12 mouse cellular contexts compared by ENCODE assay signal in genomic region chr13:55473961-55474360, GRCm38 (mm10). TPM values are rescaled to one million over a fixed set of nuclear protein-coding genes. Genes with fewer than 3 reads are reported as not detected.
DNase-seq lines count a peak whose midpoint lies in the region; ATAC-seq and TF ChIP-seq lines count a peak whose summit lies in the region.
"Had no signal": no experiment of that assay in that cellular context is flagged by ENCODE, and none has a peak within 500 bp of the region (broad histone marks: within the 10 kb centered on the region; RNA-seq: fewer than 3 reads in every experiment).

No protein-coding gene starts in this region.

- 0 out of 2 replicates have a peak, but pooled peaks cover 4% of the 10 kb centered on the region for H3K4me1 ChIP-seq in intestine, postnatal 0 days (replicated peaks; ENCODE audit: control insufficient read depth, insufficient read depth, low read length)
- peaks cover 25% of the 10 kb centered on the region for H3K4me1 ChIP-seq in intestine, embryonic 15.5 days (replicated peaks)
- H3K4me1 ChIP-seq in hindbrain, embryonic 11.5 days (replicated peaks; ENCODE audit: control insufficient read depth, insufficient read depth, low read length): peaks cover 44% of the 10 kb centered on the region
- peaks cover 65% of the 10 kb centered on the region for H3K4me1 ChIP-seq in midbrain, embryonic 15.5 days

- no peak for TF ChIP-seq POLR2A in brain, embryonic 14.5 days (IDR thresholded peaks at IDR 0.05; ENCODE audit: borderline replicate concordance, extremely low read depth, insufficient read depth, insufficient read length, poor library complexity, severe bottlenecking)

- 0 out of 2 replicates have a peak, but pooled peaks have one; percentile 24 for TF ChIP-seq CTCF in intestine, postnatal 0 days (IDR thresholded peaks at IDR 0.05; ENCODE audit: low read depth)
- peak; percentile 16; the same call in 1 of the 2 replicates for TF ChIP-seq CTCF in brain, embryonic 14.5 days (IDR thresholded peaks at IDR 0.05; ENCODE audit: borderline replicate concordance, extremely low read depth, insufficient read depth, insufficient read length)

- peaks cover 9% of the 10 kb centered on the region; the same call in 1 of the 2 replicates for H3K36me3 ChIP-seq in intestine, postnatal 0 days (ENCODE audit: control insufficient read depth, insufficient read depth)
- H3K36me3 ChIP-seq in intestine, embryonic 15.5 days: peaks cover 31% of the 10 kb centered on the region
- peaks cover 13% of the 10 kb centered on the region for H3K36me3 ChIP-seq in hindbrain, embryonic 11.5 days (ENCODE audit: control insufficient read depth, insufficient read depth, low read length)
- H3K36me3 ChIP-seq in midbrain, embryonic 15.5 days (replicated peaks): peaks cover 33% of the 10 kb centered on the region

- peaks cover 11% of the 10 kb centered on the region; the same call in 1 of the 2 replicates for H3K27me3 ChIP-seq in intestine, postnatal 0 days (replicated peaks; ENCODE audit: control insufficient read depth, insufficient read depth, low read length)
- no peaks in the 10 kb centered on the region for H3K27me3 ChIP-seq in intestine, embryonic 15.5 days (replicated peaks)
- H3K27me3 ChIP-seq in hindbrain, embryonic 11.5 days (ENCODE audit: control insufficient read depth, insufficient read depth, low read length): 0 out of 2 replicates have a peak, but pooled peaks cover 3% of the 10 kb centered on the region
- no peaks in the 10 kb centered on the region for H3K27me3 ChIP-seq in midbrain, embryonic 15.5 days (replicated peaks)

- no peak overlapping the region for H3K4me3 ChIP-seq in intestine, postnatal 0 days (ENCODE audit: low read depth, low read length)
- H3K4me3 ChIP-seq in intestine, embryonic 15.5 days (replicated peaks): no peak overlapping the region
- H3K4me3 ChIP-seq in hindbrain, embryonic 11.5 days (ENCODE audit: low read depth, low read length): no peak overlapping the region
- no peak overlapping the region for H3K4me3 ChIP-seq in midbrain, embryonic 15.5 days

- H3K9me3 ChIP-seq in intestine, postnatal 0 days (ENCODE audit: control insufficient read depth): no peaks in the 10 kb centered on the region
- H3K9me3 ChIP-seq in intestine, embryonic 15.5 days: no peaks in the 10 kb centered on the region
- no peaks in the 10 kb centered on the region for H3K9me3 ChIP-seq in hindbrain, embryonic 11.5 days (ENCODE audit: control insufficient read depth, low read length)
- no peaks in the 10 kb centered on the region for H3K9me3 ChIP-seq in midbrain, embryonic 15.5 days

- no peak for ATAC-seq in intestine, postnatal 0 days
- ATAC-seq in intestine, embryonic 15.5 days: no peak
- no peak for ATAC-seq in hindbrain, embryonic 11.5 days (ENCODE audit: low FRiP score)
- no peak for ATAC-seq in midbrain, embryonic 15.5 days (replicated peaks)

- no peak overlapping the region for H3K9ac ChIP-seq in intestine, postnatal 0 days (ENCODE audit: low read depth, low read length)
- H3K9ac ChIP-seq in intestine, embryonic 15.5 days: no peak overlapping the region
- 0 out of 2 replicates have a peak overlapping the region, but pooled peaks have one; percentile 19 for H3K9ac ChIP-seq in hindbrain, embryonic 11.5 days (ENCODE audit: low read depth, low read length)
- H3K9ac ChIP-seq in midbrain, embryonic 15.5 days: 0 out of 2 replicates have a peak overlapping the region, but pooled peaks have one; percentile 11

- 68% methylated on average over 11 of the region's 11 CpGs for WGBS in intestine, postnatal 0 days
- 64% methylated on average over 11 of the region's 11 CpGs for WGBS in intestine, embryonic 15.5 days
- WGBS in hindbrain, embryonic 11.5 days: 63% methylated on average over 11 of the region's 11 CpGs
- WGBS in midbrain, embryonic 15.5 days: 51% methylated on average over 11 of the region's 11 CpGs

- no peak overlapping the region for H3K27ac ChIP-seq in intestine, postnatal 0 days (ENCODE audit: low read depth, low read length)
- H3K27ac ChIP-seq in intestine, embryonic 15.5 days: no peak overlapping the region
- peak overlapping the region; percentile 53 for H3K27ac ChIP-seq in hindbrain, embryonic 11.5 days (ENCODE audit: low read depth, low read length)
- H3K27ac ChIP-seq in midbrain, embryonic 15.5 days: peak overlapping the region; percentile 89
- H3K27ac ChIP-seq: macrophage had no signal

- no peak overlapping the region for H3K4me2 ChIP-seq in intestine, postnatal 0 days (replicated peaks; ENCODE audit: low read depth)
- H3K4me2 ChIP-seq in intestine, embryonic 15.5 days (replicated peaks): no peak overlapping the region
- H3K4me2 ChIP-seq in hindbrain, embryonic 11.5 days (replicated peaks; ENCODE audit: low read depth, low read length): no peak overlapping the region
- H3K4me2 ChIP-seq in midbrain, embryonic 15.5 days: 0 out of 2 replicates have a peak overlapping the region, but pooled peaks have one; percentile 3

- DNase-seq in brain, embryonic 14.5 days (ENCODE audit: low read depth): peak; percentile 34
- DNase-seq in hindbrain, embryonic 11.5 days (ENCODE audit: low spot score): no peak
- no peak for DNase-seq in frontal cortex, postnatal 10 days (ENCODE audit: low spot score in 2 of 2)
- DNase-seq in lung, postnatal 36 days: no peak
- no peak for DNase-seq in left cerebral cortex, adult 11 months (ENCODE audit: low spot score)
- DNase-seq: kidney, adult 8-10 months had no signal

RNA-seq across cellular contexts. Expression of gene Prr7, which starts 9.9 kb away (rescaled TPM):
- polyA plus RNA-seq in intestine, postnatal 0 days (2015; fragmentation: Nextera tagmentation; extraction: Ambion mirVana): 0.14 and 0.27 TPM in 2 replicates
- 0.24 and 0.28 TPM in 2 replicates for polyA plus RNA-seq in intestine, embryonic 15.5 days (2015; fragmentation: Nextera tagmentation; extraction: Ambion mirVana)
- polyA plus RNA-seq in brain, embryonic 14.5 days (2012; rRNA removed): 75.5 and 77.4 TPM in 2 replicates
- polyA plus RNA-seq in hindbrain, embryonic 11.5 days (2014; fragmentation: Nextera tagmentation; extraction: Ambion mirVana): 2.4 and 2.5 TPM in 2 replicates
- polyA plus RNA-seq in midbrain, embryonic 15.5 days (2015; fragmentation: Nextera tagmentation; extraction: Ambion mirVana): 5.5 and 5.7 TPM in 2 replicates
- polyA plus RNA-seq: macrophage had no signal

RNA-seq across cellular contexts. Expression of gene Dbn1, which starts 13.9 kb away (rescaled TPM):
- 31.3 and 34.8 TPM in 2 replicates for polyA plus RNA-seq in intestine, postnatal 0 days (2015; fragmentation: Nextera tagmentation; extraction: Ambion mirVana)
- 103 and 109 TPM in 2 replicates for polyA plus RNA-seq in intestine, embryonic 15.5 days (2015; fragmentation: Nextera tagmentation; extraction: Ambion mirVana)
- polyA plus RNA-seq in brain, embryonic 14.5 days (2012; rRNA removed): 809 and 867 TPM in 2 replicates
- polyA plus RNA-seq in hindbrain, embryonic 11.5 days (2014; fragmentation: Nextera tagmentation; extraction: Ambion mirVana): 277 and 314 TPM in 2 replicates
- polyA plus RNA-seq in midbrain, embryonic 15.5 days (2015; fragmentation: Nextera tagmentation; extraction: Ambion mirVana): 622 and 645 TPM in 2 replicates
- polyA plus RNA-seq: macrophage had no signal

RNA-seq across cellular contexts. Expression of gene Grk6, which starts 29.1 kb away (rescaled TPM):
- 10.5 and 11.4 TPM in 2 replicates for polyA plus RNA-seq in intestine, postnatal 0 days (2015; fragmentation: Nextera tagmentation; extraction: Ambion mirVana)
- 38.3 and 38.7 TPM in 2 replicates for polyA plus RNA-seq in intestine, embryonic 15.5 days (2015; fragmentation: Nextera tagmentation; extraction: Ambion mirVana)
- polyA plus RNA-seq in brain, embryonic 14.5 days (2012; rRNA removed): 79.6 and 92.1 TPM in 2 replicates
- polyA plus RNA-seq in hindbrain, embryonic 11.5 days (2014; fragmentation: Nextera tagmentation; extraction: Ambion mirVana): 37.6 and 52.3 TPM in 2 replicates
- polyA plus RNA-seq in midbrain, embryonic 15.5 days (2015; fragmentation: Nextera tagmentation; extraction: Ambion mirVana): 40.8 and 41.4 TPM in 2 replicates

RNA-seq across cellular contexts. Expression of gene Pdlim7, which starts 39.5 kb away (rescaled TPM):
- polyA plus RNA-seq in intestine, postnatal 0 days (2015; fragmentation: Nextera tagmentation; extraction: Ambion mirVana): 131 and 142 TPM in 2 replicates
- polyA plus RNA-seq in intestine, embryonic 15.5 days (2015; fragmentation: Nextera tagmentation; extraction: Ambion mirVana): 187 and 195 TPM in 2 replicates
- 118 and 126 TPM in 2 replicates for polyA plus RNA-seq in brain, embryonic 14.5 days (2012; rRNA removed)
- polyA plus RNA-seq in hindbrain, embryonic 11.5 days (2014; fragmentation: Nextera tagmentation; extraction: Ambion mirVana): 135 and 152 TPM in 2 replicates
- polyA plus RNA-seq in midbrain, embryonic 15.5 days (2015; fragmentation: Nextera tagmentation; extraction: Ambion mirVana): 167 and 171 TPM in 2 replicates

RNA-seq across cellular contexts. Expression of gene F12, which starts 47.4 kb away (rescaled TPM):
- 1.2 and 2.3 TPM in 2 replicates for polyA plus RNA-seq in intestine, postnatal 0 days (2015; fragmentation: Nextera tagmentation; extraction: Ambion mirVana)
- polyA plus RNA-seq in intestine, embryonic 15.5 days (2015; fragmentation: Nextera tagmentation; extraction: Ambion mirVana): 1.8 TPM in 2 replicates
- 0.13 and 0.26 TPM in 2 replicates for polyA plus RNA-seq in brain, embryonic 14.5 days (2012; rRNA removed)
- polyA plus RNA-seq in hindbrain, embryonic 11.5 days (2014; fragmentation: Nextera tagmentation; extraction: Ambion mirVana): 0.28 TPM in 1 of 2 replicates, not detected in the other
- 0.09 and 0.14 TPM in 2 replicates for polyA plus RNA-seq in midbrain, embryonic 15.5 days (2015; fragmentation: Nextera tagmentation; extraction: Ambion mirVana)
- polyA plus RNA-seq: C2C12; macrophage; stomach, embryonic 14.5 days had no signal

Comparison
In these comparisons a context has a peak if more than half of its experiments do, and no peak if none do; other contexts are left out.
1. H3K27ac ChIP-seq: peak in hindbrain, embryonic 11.5 days (single experiment) and midbrain, embryonic 15.5 days (single experiment); none in intestine, postnatal 0 days (single experiment) and intestine, embryonic 15.5 days (single experiment).
2. H3K9ac ChIP-seq: peak in hindbrain, embryonic 11.5 days (single experiment) and midbrain, embryonic 15.5 days (single experiment); none in intestine, postnatal 0 days (single experiment) and intestine, embryonic 15.5 days (single experiment).
3. RNA of gene Prr7, which starts 9.9 kb away (polyA plus RNA-seq): 75.5 to 77.4 TPM in brain, embryonic 14.5 days; 5.5 to 5.7 TPM in midbrain, embryonic 15.5 days, 2.4 to 2.5 TPM in hindbrain, embryonic 11.5 days, 0.24 to 0.28 TPM in intestine, embryonic 15.5 days and 0.14 to 0.27 TPM in intestine, postnatal 0 days; every median in the first group is over 10 times any median in the second.